Mouse (Mus musculus) skeletal muscle tissue, adult 2 months (tissue): ENCODE data around the gene Il17rd.

ENCODE experiments used
- DNase-seq: peaks from one replicate; pipeline ENCODE4 v3.0.0-alpha.2; 2012; ENCODE audit warnings: low read depth, low spot score

The Il17rd gene

DNA sequence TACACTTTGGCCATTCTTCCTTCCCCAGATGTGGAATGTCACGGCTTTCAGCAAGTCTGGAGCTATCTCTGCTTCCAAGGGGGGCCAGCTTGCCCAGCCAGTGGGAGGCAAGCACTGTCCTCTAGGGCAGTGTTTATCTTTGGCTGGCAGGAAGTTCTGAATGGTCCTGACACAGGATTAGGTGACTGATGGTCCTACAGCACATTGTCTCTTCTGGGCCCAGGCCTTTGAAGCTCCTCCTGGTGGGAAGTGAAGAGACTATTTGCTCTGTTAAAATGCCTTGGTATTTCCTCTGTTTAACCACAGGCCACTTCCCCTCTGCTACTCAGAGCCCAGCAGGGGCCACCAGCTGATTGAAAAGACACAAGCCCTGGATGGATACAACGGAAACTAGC is 6.2 kb downstream of the Il17rd start:
- DNase-seq = no peak

DNA sequence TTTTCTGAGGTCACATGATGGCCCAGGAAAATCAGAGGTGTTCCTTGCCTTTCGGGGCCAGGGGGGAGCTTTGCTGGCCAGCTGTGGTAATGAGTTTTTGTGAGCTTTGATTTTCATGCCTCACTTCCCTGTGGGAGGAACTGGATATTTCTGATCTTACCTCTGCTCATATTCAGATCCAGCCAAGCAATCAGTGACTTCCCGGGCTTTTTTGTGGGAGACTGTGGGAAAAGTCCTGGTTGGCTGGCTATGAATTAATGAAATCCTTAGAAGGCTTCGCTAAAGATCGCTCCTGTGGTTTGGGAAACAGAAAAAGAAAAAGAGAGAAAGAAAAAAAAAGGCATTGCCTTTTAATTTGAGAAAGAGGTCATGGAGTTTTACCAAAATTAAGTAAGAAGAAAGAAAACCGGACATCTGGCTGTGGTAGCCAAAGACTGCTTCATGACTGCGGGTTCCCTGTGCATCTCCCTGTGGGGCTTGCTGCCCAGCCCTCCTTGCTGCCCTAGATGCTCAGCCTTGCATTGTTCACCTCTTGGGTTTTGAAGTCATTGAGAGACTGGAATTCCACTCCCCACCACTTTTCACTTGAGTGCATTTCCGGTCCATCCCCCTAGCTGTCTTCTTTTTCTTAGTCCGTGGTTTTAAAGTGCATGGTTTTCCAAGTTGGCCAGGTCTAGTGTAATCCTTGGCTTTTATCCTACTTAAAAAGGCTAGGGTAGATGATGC is 9.7 kb downstream of the Il17rd start:
- DNase-seq = no peak

DNA sequence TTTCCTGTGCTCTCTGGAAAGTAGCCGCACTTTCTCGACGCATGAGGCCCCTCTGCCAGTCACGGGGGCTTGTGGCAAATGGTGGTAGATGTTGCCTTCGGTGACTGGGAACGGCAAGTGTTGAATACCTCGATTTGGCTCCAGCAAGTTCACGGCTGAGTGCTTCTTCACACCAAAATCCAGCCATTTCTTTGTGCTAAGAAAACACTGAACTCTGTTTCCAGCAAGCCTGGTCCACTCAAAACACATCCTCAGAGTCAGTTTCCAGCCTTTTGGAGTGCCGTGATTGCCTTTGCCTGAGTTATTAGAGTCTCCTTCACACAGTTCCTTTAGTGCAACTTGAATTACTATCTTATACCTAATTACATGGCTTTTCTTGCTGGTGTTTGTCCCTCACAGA is 11.3 kb downstream of the Il17rd start:
- no peak for DNase-seq

DNA sequence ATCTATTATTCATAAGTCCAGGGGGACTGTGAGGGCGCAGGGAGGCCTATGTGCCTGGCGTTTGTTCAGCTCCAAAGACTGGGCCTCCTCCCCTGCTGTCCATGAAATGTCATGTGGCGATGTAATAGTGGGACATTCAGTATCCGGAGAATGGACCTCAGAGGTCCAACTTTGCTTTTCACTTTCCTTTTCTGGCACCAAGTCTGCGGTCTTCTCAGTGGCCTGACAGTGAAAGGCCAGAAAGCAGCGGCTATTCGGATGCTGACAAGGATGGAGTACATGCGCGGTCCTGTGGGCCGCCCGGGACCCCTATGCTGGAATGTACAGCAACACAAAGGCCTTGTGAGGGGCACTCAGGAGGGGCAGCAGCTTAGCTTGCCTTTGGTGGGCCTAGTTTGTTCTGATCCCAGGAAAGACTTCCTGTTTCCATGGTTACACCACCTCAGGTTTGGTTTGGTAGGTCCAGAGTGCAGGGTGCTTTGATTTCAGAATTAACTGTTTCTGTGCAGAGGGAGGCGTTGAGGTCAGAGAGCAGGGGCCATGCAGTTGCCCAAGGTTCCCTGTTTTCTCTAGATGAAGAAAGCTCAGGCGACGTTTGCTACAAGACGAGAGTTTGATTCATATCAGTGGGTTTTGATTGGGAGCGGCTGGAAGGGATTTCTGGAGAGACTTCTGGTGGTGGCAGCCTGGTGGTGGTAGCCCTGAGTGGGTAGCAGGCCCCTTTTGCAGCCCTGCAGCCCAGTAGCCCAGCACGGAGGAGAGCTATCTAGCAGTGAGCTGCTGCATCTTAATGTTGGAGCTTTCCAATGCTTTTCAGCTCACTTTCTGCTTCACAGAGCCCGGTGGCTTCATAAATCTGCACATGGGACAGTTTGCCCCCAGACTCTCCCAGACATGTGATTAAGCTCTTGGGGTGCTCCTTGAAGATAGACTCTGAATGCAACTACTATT is 12.1 kb downstream of the Il17rd start:
- DNase-seq = no peak

DNA sequence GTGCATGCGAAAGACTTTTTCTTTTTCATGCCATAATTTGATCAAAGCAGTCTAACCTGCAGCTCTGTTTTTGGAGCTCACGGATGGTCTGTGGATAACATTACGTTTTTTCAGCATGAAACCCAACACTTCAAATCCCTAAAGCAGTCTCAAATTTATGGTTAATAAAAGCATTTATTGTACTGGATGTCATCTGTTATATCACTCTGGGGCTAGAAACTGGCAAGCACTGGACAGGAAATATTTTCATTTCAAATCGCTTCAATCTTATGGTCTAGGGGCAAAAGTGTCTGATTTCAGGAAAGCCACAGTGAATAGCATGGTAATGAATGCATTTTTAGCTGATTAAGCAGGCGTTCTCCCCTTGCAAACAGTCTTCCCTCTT is 12.8 kb downstream of the Il17rd start:
- DNase-seq = no peak

DNA sequence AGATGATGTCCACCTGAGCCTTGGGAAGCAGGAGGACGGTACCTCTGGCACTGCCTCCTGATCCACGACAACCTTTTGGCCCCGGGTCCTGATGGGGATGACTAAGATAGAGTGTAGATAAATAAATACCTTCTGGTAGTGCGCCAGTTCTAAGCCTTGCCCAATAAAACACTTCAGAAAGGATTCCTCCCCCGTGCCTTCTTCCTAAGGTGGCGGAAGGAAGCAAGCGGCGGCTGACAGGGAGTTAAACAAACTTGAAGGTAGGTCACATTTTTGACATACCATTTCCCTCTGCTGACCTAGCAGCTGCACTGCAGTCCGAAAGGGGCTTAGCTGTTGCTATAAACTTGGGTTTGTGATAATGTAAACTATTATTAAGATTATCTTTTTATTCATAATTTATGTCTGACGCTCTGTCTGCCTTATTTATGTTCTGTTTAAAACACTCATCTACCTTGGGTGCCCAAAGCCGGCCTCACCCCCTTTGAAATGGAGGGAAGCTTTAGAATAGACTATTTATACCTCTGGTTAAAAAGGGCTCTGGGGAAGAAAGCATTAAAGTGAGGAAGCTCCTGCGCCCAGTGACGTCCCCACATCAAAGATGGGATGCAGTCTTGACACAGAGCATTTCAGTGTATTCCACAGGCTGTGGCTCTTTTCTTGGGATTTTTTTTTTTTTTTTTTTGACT is 19.9 kb downstream of the Il17rd start:
- no peak for DNase-seq

DNA sequence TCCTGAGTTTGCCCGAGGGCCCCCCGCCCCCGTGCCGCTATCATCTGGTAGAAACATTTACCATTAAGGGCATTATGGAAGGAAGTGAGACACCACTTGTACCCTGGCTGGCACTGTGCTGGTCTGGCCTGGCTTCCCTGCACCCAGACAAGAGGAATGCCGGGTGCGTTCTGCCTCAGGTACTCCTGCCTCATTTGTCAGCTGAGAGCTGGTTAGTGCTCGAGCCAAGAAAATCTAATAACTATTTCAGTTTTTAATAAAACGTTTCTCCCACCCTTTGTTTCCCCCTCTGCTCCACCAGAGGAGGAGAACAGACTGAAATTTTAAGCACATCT is 20.4 kb downstream of the Il17rd start:
- no peak for DNase-seq

DNA sequence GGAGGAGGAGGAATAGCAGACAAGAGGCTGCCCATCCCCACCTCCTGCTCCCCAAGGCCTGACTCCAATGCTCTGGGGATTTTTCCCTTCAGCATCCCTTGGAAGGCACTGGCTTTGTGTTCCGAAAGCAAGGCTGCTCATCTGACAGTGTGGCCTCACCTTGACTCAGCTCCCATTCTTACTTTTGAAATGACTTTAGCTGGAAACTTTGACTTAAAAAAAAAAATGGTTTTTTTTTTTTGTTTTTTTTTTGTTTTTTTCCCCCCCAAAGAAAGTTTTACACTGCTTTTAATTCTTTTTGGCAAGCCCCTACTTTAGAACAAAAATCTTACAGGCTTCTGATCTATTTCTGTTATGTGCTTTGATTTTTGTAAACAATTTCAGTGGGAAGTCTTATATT is 24.6 kb downstream of the Il17rd start:
- no peak for DNase-seq

DNA sequence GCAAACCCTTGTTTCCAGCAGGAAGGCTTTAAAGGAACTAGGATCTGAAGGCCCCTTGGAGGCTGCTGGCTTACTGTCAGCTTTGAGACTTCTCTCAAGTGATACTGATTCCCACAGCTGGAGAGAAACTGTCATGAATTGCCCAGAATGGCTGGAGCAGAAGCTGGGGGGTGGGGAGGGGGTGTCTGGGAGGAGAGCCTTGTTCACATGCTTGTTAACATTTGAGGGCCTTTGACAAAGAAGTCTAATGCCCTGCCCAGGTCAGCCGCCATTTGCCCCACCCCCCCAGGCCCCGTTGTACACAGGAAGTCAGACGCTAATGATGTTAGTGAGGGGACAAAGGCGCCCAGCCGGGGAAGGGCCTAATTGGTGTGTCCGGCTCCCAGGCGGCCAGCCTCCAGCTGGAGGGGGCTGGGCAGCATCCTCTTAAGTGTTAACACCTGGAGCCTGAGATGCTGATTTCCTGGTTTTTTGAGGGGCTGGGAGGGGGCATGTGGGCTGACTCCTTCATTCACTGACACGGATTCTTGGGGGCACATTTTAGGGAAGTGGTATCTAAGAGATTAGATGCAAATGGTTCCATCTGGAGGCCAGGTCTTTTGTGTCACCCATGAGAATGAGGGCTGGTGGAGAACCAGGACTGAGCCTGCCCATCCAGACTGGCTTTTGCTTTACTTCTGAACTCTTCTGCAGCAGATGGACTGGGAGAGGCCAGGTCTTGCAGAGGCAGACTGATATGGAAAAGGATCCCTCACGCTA is 27.6 kb downstream of the Il17rd start:
- no peak for DNase-seq

DNA sequence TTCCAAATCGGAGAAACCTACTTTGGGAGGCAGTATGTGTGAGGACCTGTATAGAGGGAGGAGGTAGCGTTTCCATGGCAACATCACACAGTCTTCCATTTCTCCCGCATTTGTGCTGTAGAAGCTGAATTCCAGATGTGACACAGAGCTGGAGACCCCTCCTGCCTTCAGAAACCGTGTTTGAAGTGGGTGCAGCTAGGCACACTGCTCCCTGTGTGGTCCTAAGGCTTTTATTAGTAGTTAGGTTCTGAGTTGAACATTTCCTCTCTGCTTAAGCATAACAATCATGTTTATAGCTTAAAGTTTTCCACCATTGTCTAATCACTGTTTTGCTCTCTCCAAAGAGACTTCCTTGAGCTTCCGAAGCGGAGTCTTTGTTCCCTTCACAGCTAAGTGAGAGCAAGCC is 29.1 kb downstream of the Il17rd start:
- no peak for DNase-seq

DNA sequence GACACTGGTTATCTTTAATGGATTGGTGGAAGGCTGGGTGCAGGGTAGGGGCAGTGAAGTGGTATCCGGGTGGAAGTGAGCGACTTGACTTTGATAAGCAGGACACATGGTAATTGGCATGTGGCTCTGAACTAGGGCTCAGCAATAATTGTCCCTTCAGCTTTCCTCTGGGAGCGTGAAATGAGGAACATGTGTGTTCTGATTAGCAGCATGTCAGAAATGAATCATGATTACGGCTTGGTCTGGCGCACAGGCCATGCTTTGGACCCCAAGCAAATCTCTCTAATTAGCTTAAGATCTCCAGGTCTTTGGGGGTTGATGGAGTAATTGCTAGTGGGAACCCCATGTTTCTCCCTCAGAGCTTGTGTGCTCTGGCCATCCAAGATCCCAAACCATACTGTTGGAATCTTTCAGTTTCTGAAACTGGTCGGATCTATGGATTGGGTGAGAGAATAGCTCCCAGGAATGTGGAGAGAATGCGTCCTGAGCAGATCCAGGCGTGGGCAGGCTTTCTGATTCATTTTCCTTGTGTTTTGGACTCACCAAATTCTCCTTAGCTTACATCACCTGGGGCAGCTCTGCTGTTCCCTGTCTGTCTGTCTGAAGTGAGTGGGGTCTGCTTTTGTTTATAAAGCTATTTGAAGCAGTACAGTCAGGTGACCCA is 30.8 kb downstream of the Il17rd start:
- DNase-seq = no peak

DNA sequence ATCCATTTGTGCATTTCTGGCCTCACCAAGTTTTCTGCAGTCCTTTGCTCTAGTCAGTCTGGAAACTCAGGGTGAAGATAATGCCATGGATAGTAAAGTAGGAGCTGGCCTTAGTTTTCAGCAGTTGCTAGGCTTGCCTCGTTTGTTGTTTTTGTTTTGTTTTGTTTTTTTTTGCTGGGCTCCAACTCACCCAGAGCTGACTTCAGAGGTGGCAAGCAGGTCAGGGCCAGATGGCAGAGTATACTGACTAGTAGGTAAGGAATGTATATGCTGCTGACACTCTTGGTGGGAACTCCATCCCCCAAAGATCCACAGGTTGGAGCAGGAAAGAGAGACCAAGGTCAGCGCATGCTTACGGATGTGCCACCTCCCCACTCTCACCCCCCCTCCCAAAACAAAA is 31.4 kb downstream of the Il17rd start:
- DNase-seq = no peak

DNA sequence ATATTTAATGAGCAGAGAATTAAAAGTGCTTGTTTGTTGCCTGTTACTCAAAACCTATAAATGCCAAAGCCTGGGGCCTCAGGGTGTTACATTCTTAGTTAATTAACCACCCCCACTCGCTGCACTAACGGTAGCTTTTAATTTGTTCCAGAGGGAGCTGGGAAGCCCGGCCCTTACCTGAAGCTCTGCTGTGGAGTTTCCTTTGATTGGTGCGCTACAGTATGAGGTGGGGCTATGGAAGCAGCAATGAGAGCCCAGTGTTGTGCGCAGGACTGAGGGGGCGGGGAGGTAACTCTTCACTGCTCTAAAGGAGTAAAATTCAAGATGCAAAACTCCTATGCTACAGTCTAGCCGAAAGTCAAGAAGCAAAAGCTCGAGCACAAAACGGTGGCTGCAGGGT is 32.0 kb downstream of the Il17rd start:
- DNase-seq = no peak

DNA sequence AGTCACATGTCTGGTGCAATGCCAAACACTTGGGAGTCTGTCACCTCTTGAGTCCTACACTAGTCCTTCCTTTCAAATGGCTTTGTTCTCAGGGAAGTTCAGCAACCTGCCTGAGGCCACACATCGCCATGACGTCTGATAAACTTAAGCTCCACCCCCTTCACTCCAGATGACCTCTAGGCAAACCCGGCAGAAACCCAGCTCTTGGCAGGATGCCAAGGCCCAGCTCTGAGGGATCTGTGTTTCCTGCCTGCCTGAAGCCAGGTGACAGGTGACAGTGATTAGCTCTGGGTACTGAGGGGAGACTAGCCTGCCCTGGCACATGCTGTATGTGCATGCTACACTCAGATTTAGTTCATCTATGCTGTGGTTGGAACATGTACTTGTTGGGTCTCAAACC is 33.2 kb downstream of the Il17rd start:
- DNase-seq = no peak

DNA sequence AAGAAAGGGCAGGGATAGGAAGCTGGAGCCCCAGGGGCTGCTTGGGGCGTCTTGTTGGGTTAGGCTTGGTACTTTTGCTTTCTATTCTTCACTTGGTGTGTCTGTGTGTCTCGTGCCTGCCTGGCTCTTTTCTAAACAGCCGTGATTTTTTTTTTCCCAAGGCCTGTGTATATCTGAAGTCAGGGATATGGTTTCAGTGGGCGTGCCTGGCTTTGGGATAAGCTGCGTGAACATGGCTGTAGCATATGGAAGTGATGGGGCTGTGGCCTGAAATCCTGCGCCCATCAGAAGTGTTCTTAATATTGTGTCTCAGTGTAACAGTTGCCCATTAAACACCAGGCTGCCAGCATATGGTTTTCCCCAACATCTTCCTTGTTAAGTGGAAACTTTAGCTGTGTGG is 36.3 kb downstream of the Il17rd start:
- no peak for DNase-seq

DNA sequence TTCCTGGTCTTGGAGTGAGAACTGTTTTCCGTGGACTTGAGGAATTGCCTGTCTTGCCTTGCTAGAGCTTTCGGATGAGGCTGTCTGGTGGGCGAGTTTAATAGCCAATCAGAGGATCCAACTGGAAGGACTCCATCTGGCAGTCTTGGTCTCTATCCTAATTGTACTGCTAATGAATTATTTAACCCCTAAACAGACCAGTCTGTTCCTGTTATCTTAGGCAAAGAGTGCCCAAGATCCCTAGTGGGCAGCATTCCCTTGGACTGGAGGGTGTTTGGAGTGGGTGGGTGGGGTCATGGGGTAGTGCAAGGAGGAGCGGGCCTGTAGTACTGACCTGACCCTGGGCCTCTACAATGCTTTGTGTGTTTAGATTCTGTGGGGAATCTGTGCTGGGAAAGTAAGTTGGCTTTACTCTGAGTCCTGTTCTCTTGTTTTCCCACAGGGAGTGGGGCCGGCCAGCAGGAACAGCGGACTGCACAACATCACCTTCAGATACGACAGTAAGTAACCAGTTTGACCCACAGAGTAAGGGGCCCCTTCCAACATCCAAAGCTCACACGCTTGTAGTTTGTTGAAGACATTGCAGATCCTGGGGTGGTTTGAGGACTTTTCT is 37.3 kb downstream of the Il17rd start:
- DNase-seq = no peak

DNA sequence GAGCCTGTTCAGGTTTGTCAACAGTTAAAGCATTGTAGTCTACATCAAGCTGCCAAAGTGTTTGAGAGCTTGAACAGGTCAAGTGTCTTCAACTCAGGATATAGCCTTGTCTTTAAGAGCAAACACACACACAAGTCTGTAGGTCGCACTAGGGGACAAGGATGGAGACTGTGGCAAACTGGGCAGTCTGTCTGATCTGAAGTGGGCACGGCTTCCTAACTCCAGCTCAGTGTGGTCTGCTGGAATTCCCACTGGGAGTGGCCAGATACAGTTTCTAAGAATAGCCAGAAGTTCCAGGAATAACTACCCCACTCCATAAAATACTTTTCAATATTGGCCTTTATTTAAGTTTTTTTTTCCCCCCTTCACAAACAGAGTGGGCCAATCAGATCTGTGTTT is 37.8 kb downstream of the Il17rd start:
- DNase-seq = no peak

DNA sequence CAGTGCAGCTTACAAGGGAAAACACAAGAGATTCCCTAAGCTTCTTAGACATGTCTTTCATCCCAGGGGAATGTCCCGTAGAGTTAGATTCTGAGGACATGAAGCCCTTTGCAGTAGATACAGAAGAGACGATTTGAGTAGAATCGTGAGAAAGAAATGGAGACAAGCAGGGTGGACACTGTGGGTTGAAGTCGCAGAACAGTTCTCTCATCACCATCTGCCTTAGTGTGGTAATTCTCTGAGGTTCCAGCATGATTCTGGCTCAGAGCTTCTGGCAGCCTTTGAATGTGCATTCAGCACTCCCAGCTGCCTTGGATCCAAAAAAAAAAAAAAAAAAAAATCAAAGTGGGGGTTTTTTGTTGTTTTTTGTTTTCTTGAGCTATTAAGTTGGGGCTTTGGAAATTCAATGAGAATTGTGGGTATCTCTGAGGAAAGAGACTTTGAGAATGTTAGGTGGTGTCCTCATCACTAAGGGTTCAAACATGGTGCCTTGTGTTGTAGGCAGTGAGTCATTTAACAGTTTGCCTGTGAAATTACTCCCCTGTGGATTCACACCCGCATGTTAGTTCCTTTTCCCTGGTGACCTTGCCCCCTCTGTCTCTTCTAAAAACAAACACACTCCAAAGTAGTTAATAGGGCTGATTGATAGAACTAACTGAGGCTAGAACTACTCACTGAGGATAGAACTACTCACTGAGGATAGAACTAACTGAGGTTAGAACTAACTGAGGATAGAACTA is 43.0 kb downstream of the Il17rd start:
- no peak for DNase-seq

DNA sequence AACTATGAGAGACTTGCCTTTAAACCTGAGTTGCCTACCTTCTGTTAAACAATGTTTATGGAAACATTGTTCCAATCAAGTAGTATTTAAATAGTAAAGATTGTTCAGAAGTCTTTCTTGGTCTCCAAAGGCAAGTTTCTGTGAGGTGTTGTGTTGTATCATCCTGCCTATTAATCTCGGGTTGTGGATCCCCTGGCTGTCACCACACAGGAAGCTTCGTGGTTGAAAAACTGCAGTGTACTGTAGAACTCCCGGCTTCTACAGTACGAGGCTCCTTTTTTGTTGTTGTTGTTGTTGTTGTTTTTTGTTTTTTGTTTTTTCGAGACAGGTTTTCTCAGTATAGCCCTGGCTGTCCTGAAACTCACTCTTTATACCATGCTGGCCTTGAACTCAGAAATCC is 46.7 kb downstream of the Il17rd start:
- no peak for DNase-seq

DNA sequence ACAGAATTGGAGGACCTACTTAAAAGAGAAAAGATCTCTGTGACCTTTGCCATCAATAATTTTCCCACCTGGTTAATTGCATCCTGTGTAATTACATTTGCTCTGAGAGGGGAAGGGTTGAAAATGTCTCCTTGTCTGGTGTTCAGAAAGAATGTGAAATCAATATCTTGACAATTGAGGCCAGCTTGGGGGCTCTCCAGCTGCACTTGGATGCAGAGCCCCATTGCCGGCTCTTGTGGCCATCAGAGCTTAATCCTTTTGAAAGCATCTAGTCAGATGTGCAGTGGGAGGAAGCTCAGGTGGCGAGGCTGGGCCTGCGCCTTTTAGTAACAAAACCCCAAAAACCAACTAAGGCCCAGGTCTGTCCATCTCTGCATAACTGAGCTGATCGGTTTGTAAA is 47.3 kb downstream of the Il17rd start:
- DNase-seq = no peak
